Mouse (Mus musculus): ENCODE measurements around the gene Ccdc136.

DNA sequence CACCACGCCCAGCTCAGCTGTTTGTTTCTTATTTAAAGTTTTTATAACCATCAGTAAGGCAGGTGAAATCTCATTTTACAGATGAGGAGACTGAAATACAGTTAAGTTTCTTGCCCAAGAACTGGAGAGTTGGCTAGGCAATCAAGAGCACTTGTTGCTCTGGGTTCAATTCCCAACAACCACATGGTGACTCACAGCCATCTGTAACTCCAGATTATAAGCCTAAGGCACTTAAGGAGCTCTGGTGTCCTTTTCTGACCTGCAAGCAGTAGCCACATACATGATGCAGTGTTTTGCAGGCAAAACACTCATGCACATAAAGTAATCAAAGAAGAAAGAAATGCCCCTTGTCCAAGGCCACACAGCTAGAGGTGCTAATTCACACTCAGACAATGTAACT lies 30.8 kb upstream of the Ccdc136 start:
- TF ChIP-seq CTCF (IDR thresholded peaks at IDR 0.05; ENCODE audit: low read depth, low read length) (no peak), GATA2 (IDR thresholded peaks at IDR 0.05; ENCODE audit: borderline replicate concordance, low read depth, low read length) (no peak)

Measured in G1E (cell line).